Mouse (Mus musculus): Measurements from ENCODE around the gene Gm7544. TPM values are rescaled to one million over a fixed set of nuclear protein-coding genes. Genes with fewer than 3 reads are reported as not detected.
"Not testable (repeated sequence)": the region's sequence is repeated elsewhere in the genome, so short reads cannot be mapped to it uniquely, and the experiment has no call there.

Gene Gm7544
- not detected in 2 replicates for polyA plus RNA-seq (2015; fragmentation: Nextera tagmentation; extraction: Ambion mirVana)

DNA sequence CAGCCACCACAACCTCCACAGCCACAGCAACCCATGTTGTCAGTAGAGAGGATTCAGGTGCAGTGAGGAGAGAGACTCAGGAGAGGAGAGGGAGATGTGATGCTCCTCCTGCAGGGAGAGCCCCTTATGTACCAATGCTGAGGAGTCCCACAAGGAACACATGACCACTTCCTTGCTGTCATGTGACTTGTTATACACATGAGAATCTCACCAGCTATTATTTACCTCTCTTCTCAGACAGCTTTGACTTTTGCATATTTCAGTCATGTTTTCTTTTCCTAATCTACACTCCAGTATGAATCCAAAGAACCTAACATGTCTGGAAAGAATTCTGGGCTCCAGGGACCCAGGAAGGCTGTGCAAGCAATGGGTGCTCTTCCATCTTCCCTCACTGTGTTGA lies at the start of gene Gm7544:
Gm7544 (minus strand) TSS at position 101 of the 400 bp plus-strand sequence.
- not testable (repeated sequence) for H3K27ac ChIP-seq (replicated peaks); H3K36me3 ChIP-seq; H3K4me2 ChIP-seq (replicated peaks); H3K9me3 ChIP-seq; H3K27me3 ChIP-seq; ATAC-seq (replicated peaks); H3K4me1 ChIP-seq; H3K4me3 ChIP-seq; H3K9ac ChIP-seq (replicated peaks)

GRCm38 (mm10) chr1:83000306-83000705 lies 44.5 kb upstream of the Gm7544 start, which contains the start of gene Gm47959:
Gene Gm47959, plus strand, starts transcription at chr1:83000548.
- H3K9ac ChIP-seq (replicated peaks); H3K36me3 ChIP-seq; H3K4me3 ChIP-seq; H3K27me3 ChIP-seq; H3K27ac ChIP-seq (replicated peaks); H3K9me3 ChIP-seq; H3K4me2 ChIP-seq (replicated peaks); H3K4me1 ChIP-seq; ATAC-seq (replicated peaks): not testable (repeated sequence)
- 96% methylated on average over 9 of the region's 9 CpGs for WGBS

GRCm38 (mm10) chr1:82993947-82994346 lies 38.1 kb upstream of the Gm7544 start:
- H3K4me2 ChIP-seq (replicated peaks), result no peak overlapping the region
- H3K36me3 ChIP-seq, result no peaks in the 10 kb centered on the region
- no peak overlapping the region for H3K9ac ChIP-seq (replicated peaks)
- no peak for ATAC-seq (replicated peaks)
- no peak overlapping the region for H3K27ac ChIP-seq (replicated peaks)
- 83% methylated on average over 3 of the region's 3 CpGs for WGBS
- no peak overlapping the region for H3K4me3 ChIP-seq
- no peaks in the 10 kb centered on the region for H3K9me3 ChIP-seq
- no peaks in the 10 kb centered on the region for H3K4me1 ChIP-seq
- H3K27me3 ChIP-seq, result no peaks in the 10 kb centered on the region

DNA sequence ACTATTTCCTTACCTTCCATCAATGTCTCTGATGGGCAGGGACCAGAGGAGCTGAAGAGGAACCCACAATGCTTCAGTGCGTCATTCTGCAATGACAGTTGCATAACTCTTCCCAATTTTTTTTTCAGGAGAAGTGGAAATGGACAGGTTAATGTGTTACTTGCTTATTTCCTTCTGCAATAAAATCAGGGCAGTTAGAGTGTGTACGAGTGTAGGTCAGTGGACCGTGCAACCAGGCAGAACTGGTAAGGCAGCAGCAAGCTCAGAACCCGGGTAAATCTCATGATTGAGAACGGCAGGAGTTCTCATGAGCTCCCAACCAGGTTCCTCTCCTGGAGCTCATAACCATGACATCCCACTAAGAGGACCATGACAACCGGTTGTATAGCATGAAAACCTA lies 36.3 kb upstream of the Gm7544 start:
- WGBS, result 88% methylated on average over 6 of the region's 6 CpGs
- Histone ChIP-seq H3K27ac (replicated peaks) (no peak overlapping the region), H3K9me3 (no peaks in the 10 kb centered on the region), H3K36me3 (no peaks in the 10 kb centered on the region), H3K4me3 (no peak overlapping the region), H3K4me2 (replicated peaks) (no peak overlapping the region), H3K4me1 (no peaks in the 10 kb centered on the region), H3K9ac (replicated peaks) (no peak overlapping the region), H3K27me3 (no peaks in the 10 kb centered on the region)
- no peak for ATAC-seq (replicated peaks)

DNA sequence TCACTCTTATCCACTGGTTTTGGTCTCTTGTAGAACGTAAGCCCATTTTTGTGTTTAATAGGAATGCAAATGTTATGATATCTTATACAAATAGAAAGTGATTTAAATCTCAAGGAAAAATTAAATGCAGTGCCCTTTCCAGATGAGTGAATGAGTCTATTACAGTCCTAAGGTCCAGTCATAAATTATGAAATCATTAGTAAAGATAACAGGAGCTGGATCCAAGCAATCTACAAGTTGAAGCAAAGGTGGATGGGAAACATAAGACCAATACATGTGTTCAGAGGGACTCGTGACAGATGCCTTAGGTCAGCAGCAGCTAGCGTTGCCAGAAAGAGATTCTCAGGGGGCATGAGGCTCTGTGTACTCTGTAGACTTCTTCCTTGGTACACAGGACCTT lies 35.8 kb upstream of the Gm7544 start:
- Histone ChIP-seq H3K4me3 (no peak overlapping the region), H3K27ac (replicated peaks) (no peak overlapping the region), H3K36me3 (no peaks in the 10 kb centered on the region), H3K9me3 (no peaks in the 10 kb centered on the region), H3K27me3 (no peaks in the 10 kb centered on the region), H3K9ac (replicated peaks) (no peak overlapping the region), H3K4me1 (no peaks in the 10 kb centered on the region), H3K4me2 (replicated peaks) (no peak overlapping the region)
- WGBS, result 88% methylated on average over 3 of the region's 3 CpGs
- ATAC-seq (replicated peaks), result no peak

- no peak overlapping the region for H3K4me2 ChIP-seq (replicated peaks)
- 64% methylated on average over 4 of the region's 4 CpGs for WGBS
- H3K27ac ChIP-seq (replicated peaks), result no peak overlapping the region
- H3K36me3 ChIP-seq, result no peaks in the 10 kb centered on the region
- no peak for ATAC-seq (replicated peaks)
- H3K4me1 ChIP-seq, result no peaks in the 10 kb centered on the region
- H3K9ac ChIP-seq (replicated peaks), result no peak overlapping the region
- no peaks in the 10 kb centered on the region for H3K27me3 ChIP-seq
- H3K4me3 ChIP-seq, result no peak overlapping the region
- H3K9me3 ChIP-seq, result no peaks in the 10 kb centered on the region
These were observed 35.2 kb upstream of the Gm7544 start for GRCm38 (mm10) chr1:82991062-82991461.

DNA sequence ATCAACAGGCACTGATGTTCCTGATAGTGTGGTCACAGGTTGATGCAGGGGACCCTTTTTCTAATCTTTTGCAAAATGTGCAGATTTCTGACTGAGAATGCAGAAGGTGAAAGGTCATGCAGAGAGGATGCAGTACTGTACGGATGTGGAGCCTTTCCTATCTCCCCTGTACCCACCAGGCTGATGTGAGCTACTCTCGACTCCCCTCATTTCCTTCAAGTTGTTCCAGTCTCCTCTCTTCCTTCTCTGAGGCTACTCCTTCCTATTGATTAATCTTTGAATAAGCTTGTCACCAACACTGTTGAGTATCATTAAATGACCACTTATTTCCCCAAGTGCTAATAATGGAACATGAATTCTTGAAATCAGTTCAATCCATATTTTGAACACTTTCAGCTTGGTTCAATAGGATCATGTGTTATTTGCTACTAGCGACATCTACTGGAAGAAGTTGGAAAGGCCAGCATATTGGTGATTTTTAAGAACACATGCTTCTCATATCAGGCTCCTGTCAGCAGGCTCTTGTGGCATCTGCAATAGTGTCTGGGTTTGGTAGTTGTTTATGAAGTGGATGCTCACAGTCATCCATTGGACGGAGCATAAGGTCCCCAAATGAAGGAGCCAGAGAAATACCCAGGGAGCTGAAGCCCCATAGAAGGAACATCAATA lies 31.9 kb upstream of the Gm7544 start:
- WGBS, result 37% methylated on average over 4 of the region's 4 CpGs
- ATAC-seq (replicated peaks), result peak; percentile 87

DNA sequence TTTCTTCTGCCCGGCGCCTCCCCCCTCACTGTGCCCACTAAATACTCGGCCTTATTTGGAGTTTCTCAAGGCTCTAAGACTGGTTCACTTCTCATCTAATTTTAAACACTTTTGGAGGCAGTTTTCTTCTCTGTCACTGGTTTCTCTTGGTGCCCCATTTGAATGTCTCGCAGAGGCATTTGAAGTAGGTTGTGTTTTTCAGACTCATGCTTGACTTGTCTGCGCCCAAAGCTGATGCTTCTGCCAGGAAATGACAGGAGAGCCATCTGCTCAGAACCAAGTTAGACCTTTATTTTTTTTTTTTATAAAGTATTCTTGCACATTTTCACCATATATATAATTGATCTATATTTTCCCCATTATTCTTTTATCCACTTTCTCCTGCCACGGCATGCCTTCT lies 30.9 kb upstream of the Gm7544 start:
- H3K4me1 ChIP-seq, result no peaks in the 10 kb centered on the region
- H3K36me3 ChIP-seq, result no peaks in the 10 kb centered on the region
- H3K4me2 ChIP-seq (replicated peaks), result no peak overlapping the region
- no peaks in the 10 kb centered on the region for H3K27me3 ChIP-seq
- no peak overlapping the region for H3K27ac ChIP-seq (replicated peaks)
- ATAC-seq (replicated peaks), result no peak
- 90% methylated on average over 6 of the region's 6 CpGs for WGBS
- no peak overlapping the region for H3K9ac ChIP-seq (replicated peaks)
- no peak overlapping the region for H3K4me3 ChIP-seq
- H3K9me3 ChIP-seq, result 0 out of 2 replicates have a peak, but pooled peaks cover 3% of the 10 kb centered on the region

More for the DNA sequence above, 31.9 kb upstream of the Gm7544 start:
- no peak overlapping the region for H3K4me3 ChIP-seq
- H3K4me2 ChIP-seq (replicated peaks), result no peak overlapping the region
- H3K27me3 ChIP-seq, result no peaks in the 10 kb centered on the region
- no peaks in the 10 kb centered on the region for H3K36me3 ChIP-seq
- H3K9me3 ChIP-seq, result 0 out of 2 replicates have a peak, but pooled peaks cover 3% of the 10 kb centered on the region
- no peaks in the 10 kb centered on the region for H3K4me1 ChIP-seq
- no peak overlapping the region for H3K27ac ChIP-seq (replicated peaks)
- H3K9ac ChIP-seq (replicated peaks), result no peak overlapping the region

DNA sequence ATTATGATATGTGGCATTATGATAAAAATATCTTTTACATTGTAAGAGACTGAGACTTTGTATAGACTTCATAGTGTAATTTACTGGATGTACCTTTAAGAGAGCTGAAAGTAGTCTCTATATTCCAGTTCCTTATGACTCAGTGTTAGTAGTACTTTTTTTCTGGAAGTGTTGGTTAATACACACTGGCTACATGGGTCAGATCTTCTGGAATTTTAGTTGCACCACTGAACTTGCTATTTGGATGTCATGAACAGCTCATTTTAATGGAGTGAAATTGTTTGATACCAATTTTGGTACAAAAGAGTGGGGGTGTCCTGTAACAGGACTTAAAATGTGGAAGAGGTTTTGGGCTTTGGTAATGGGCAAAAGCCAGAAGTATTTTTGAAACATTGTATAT lies 22.0 kb upstream of the Gm7544 start:
- no peaks in the 10 kb centered on the region for H3K36me3 ChIP-seq
- no peaks in the 10 kb centered on the region for H3K27me3 ChIP-seq
- H3K4me3 ChIP-seq, result no peak overlapping the region
- no peaks in the 10 kb centered on the region for H3K4me1 ChIP-seq
- no peaks in the 10 kb centered on the region for H3K9me3 ChIP-seq
- no peak overlapping the region for H3K4me2 ChIP-seq (replicated peaks)
- no peak overlapping the region for H3K9ac ChIP-seq (replicated peaks)
- no peak for ATAC-seq (replicated peaks)
- H3K27ac ChIP-seq (replicated peaks), result no peak overlapping the region

GRCm38 (mm10) chr1:82975750-82976149 lies 19.9 kb upstream of the Gm7544 start:
- Histone ChIP-seq H3K36me3 (no peaks in the 10 kb centered on the region), H3K9ac (replicated peaks) (no peak overlapping the region), H3K27ac (replicated peaks) (no peak overlapping the region), H3K27me3 (no peaks in the 10 kb centered on the region), H3K4me1 (no peaks in the 10 kb centered on the region), H3K9me3 (no peaks in the 10 kb centered on the region), H3K4me2 (replicated peaks) (no peak overlapping the region), H3K4me3 (no peak overlapping the region)
- 86% methylated on average over 5 of the region's 5 CpGs for WGBS
- ATAC-seq (replicated peaks), result no peak

- H3K27ac ChIP-seq (replicated peaks), result no peak overlapping the region
- no peak overlapping the region for H3K9ac ChIP-seq (replicated peaks)
- no peaks in the 10 kb centered on the region for H3K27me3 ChIP-seq
- H3K36me3 ChIP-seq, result no peaks in the 10 kb centered on the region
- no peaks in the 10 kb centered on the region for H3K9me3 ChIP-seq
- WGBS, result 96% methylated on average over 9 of the region's 9 CpGs
- H3K4me1 ChIP-seq, result no peaks in the 10 kb centered on the region
- H3K4me3 ChIP-seq, result no peak overlapping the region
- ATAC-seq (replicated peaks), result no peak
- H3K4me2 ChIP-seq (replicated peaks), result no peak overlapping the region
These were observed 18.5 kb upstream of the Gm7544 start for GRCm38 (mm10) chr1:82974342-82974741.

- no peak overlapping the region for H3K27ac ChIP-seq (replicated peaks)
- no peak for ATAC-seq (replicated peaks)
- H3K27me3 ChIP-seq, result no peaks in the 10 kb centered on the region
- no peak overlapping the region for H3K9ac ChIP-seq (replicated peaks)
- H3K36me3 ChIP-seq, result no peaks in the 10 kb centered on the region
- H3K9me3 ChIP-seq, result no peaks in the 10 kb centered on the region
- WGBS, result 80% methylated on average over 6 of the region's 6 CpGs
- no peak overlapping the region for H3K4me2 ChIP-seq (replicated peaks)
- H3K4me3 ChIP-seq, result no peak overlapping the region
- H3K4me1 ChIP-seq, result no peaks in the 10 kb centered on the region
These were observed 18.1 kb upstream of the Gm7544 start for GRCm38 (mm10) chr1:82973901-82974300.

DNA sequence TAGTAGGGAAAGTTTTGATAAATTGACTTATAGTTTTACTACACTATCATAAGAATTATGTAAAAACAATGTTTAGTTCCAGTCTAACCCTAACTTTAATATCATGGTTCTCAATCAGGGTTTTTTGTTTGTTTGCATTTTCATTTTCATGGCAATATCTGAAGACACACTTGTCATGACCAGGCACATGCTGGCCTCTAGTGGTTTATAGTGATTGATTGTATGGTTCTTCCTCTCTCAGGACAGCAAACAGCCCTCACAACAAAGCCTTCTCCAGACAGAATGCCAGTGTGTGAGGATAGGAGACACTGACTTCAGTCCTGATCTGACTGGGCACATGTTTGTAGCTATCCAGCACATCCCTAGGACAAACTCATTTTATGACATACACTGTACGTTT lies 17.4 kb upstream of the Gm7544 start:
- no peak overlapping the region for H3K4me2 ChIP-seq (replicated peaks)
- no peak overlapping the region for H3K9ac ChIP-seq (replicated peaks)
- H3K4me1 ChIP-seq, result no peaks in the 10 kb centered on the region
- no peaks in the 10 kb centered on the region for H3K9me3 ChIP-seq
- H3K27me3 ChIP-seq, result no peaks in the 10 kb centered on the region
- no peak for ATAC-seq (replicated peaks)
- 92% methylated on average over 1 of the region's 1 CpGs for WGBS
- no peaks in the 10 kb centered on the region for H3K36me3 ChIP-seq
- no peak overlapping the region for H3K4me3 ChIP-seq
- H3K27ac ChIP-seq (replicated peaks), result no peak overlapping the region

Data from forebrain, embryonic 15.5 days (tissue).